Mouse (Mus musculus) thymus, postnatal 10 days (tissue): Measurements from ENCODE around the gene Gm32802.
"Not testable (repeated sequence)": the region's sequence is repeated elsewhere in the genome, so short reads cannot be mapped to it uniquely, and the experiment has no call there.

ENCODE experiments used
- DNase-seq, 2 experiments: peaks; one replicate each; pipeline ENCODE4 v3.0.0; 2021; ENCODE audit warnings: low spot score in 2 of 2

The Gm32802 gene

DNA sequence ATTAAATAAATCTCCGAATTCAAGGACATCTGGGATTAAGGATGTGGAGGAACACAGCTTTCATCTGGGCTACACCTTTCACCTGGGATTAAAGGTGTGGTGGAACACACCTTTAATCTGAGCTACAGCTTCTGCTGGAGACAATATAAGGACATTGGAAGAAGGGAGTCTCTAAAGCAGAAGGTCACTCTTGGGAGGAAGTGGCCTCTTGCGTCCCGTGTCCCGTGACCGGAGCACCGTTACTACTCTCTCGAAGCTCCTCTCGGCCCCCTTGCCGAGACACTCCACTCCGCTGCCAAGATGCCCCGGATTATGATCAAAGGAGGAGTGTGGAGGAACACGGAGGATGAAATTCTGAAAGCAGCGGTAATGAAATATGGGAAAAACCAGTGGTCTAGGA lies at the start of gene Gm32802:
Gene Gm32802, plus strand, starts transcription at position 301 of the 400 bp plus-strand sequence.
- not testable (repeated sequence) for DNase-seq

DNA sequence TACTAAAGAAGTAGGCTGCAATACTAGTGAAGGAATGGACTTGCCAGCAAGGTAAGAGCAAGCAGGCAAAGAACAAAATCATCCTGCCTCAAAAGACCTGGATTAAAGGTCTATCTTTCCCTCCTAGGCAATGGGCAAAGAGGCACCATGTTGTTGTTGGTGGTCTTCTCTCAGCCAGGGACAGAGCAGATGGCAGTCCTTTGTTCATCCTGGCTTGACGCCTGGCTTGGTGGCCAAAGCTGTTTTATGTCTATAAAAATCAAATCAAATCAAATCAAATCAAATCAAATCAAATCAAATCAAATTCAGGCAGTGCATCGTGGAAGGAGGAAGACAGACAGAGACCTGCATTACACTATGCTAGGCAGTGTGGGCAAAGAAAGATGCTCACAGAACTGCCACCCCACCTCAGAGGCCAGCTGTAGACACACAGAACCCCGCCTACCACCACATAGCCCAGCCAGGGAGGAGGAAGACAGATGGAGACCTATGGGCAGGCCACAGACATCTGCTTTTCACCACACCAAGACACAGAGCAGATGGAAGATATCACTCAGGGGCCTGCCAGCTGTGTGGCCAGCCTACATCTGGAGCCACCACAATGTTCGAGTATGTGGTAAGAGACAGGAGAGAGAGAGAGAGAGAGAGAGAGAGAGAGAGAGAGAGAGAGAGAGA lies 42.6 kb upstream of the Gm32802 start:
- not testable (repeated sequence) for DNase-seq

- not testable (repeated sequence) for DNase-seq
Observed at GRCm38 (mm10) chr10:118227629-118228028, 30.9 kb upstream of the Gm32802 start.

- DNase-seq, result not testable (repeated sequence)
Observed at GRCm38 (mm10) chr10:118232607-118233006, 25.9 kb upstream of the Gm32802 start.

GRCm38 (mm10) chr10:118240680-118241079 lies 17.8 kb upstream of the Gm32802 start, which contains the start of gene Gm32717:
Gene Gm32717 (minus strand): TSS chr10:118240780.
- not testable (repeated sequence) for DNase-seq

- peak in 1 of 2 experiments; percentile 1 for DNase-seq
Observed at GRCm38 (mm10) chr10:118249006-118249595, 9.4 kb upstream of the Gm32802 start.

- peak in 1 of 2 experiments; percentile 30 for DNase-seq
Observed at GRCm38 (mm10) chr10:118250852-118251295, 7.6 kb upstream of the Gm32802 start.

- not testable (repeated sequence) for DNase-seq
Observed at GRCm38 (mm10) chr10:118268812-118269211, 10.3 kb downstream of the Gm32802 start.

GRCm38 (mm10) chr10:118271416-118271815 lies 12.9 kb downstream of the Gm32802 start:
- DNase-seq, result not testable (repeated sequence)

GRCm38 (mm10) chr10:118278069-118278468 lies 19.6 kb downstream of the Gm32802 start:
- DNase-seq, result not testable (repeated sequence)

GRCm38 (mm10) chr10:118282565-118282964 lies 24.1 kb downstream of the Gm32802 start:
- not testable (repeated sequence) for DNase-seq

DNA sequence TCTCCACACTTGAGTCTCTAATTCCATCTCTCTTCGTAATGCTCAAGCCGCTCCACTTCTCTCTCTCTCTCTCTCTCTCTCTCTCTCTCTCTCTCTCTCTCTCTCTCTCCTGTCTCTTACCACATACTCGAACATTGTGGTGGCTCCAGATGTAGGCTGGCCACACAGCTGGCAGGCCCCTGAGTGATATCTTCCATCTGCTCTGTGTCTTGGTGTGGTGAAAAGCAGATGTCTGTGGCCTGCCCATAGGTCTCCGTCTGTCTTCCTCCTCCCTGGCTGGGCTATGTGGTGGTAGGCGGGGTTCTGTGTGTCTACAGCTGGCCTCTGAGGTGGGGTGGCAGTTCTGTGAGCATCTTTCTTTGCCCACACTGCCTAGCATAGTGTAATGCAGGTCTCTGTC lies 24.5 kb downstream of the Gm32802 start:
- DNase-seq, result not testable (repeated sequence)

- DNase-seq, result no peak
Observed at GRCm38 (mm10) chr10:118294938-118295337, 36.5 kb downstream of the Gm32802 start, which contains the start of gene Iltifb. Gene Iltifb (minus strand): TSS chr10:118295038.

DNA sequence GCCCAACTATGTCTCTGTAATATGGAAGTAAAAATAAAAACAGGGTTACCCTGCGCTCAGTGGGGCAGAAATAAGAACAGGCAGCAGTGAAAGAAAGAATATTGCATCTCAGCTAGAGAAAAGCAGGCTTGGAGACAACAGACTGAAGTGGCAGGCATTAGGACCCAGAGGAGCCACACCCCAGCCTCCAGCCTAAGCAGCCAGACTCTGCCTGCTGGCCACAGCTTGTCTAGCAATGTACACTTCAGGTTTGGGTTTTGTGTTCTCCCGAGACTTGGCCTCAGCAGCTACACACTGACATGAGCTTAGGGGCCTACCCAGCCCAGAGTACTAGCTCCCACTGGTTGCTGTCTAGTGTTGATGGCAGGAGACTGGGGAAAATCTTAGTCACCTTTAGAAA lies 43.6 kb downstream of the Gm32802 start:
- DNase-seq, result not testable (repeated sequence)
